Mouse (Mus musculus) bone marrow macrophage, adult 2 months (primary cell): ENCODE measurements around the gene Afap1l2.

Experiments used
- CTCF ChIP-seq: IDR thresholded peaks from 2 replicates; pipeline ENCODE4 v1.5.1; 2012; ENCODE audit warnings: low read depth, mild to moderate bottlenecking, low read length, moderate library complexity
- POLR2A ChIP-seq: IDR thresholded peaks from 2 replicates; pipeline ENCODE4 v1.6.1; 2012; ENCODE audit warnings: mild to moderate bottlenecking, low read depth, low read length, borderline replicate concordance

DNA sequence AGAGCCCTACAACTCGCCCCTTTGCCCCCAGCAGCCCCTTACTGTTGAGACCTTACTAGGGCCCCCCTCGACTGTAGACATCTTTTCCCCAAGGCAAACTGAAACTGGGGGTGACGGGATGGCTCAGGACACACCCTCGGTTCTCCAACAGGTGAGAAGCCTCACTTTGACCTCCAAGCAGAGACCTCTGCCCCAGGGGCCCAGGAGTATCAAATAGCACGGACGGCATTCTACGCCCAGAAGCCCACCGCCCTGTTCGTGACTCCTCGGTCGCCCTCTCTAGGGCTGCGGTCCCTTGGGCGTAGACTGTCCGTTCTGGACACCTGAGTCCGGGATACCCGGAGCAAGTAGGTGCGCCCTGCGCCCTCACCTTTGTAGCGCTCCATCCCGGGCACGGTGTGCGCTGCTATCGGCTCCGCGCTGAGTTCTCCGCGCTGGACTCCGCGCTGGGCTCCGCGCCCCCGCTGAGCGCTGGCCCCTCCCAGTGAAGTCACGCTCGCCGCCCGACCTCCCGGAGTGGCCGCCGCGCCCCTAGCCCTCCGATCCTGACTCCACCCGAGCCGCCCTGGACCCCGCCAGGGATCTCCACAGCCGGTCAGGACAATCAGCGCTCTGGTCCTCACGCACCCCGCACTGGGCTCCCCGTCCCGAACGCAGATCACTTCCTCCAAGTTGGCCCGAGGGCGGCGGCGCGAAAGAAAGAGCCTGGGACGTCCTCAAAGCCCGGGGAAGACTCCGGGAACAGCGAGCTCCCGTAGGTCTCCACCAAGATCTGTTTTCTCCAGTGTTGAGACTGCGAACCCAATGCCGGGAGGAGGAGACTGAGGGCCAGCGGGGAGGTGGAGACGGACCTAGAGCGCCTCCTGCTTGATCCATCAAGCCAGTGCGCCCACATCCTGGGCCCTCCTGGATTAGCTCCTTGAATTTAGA is at the start of gene Afap1l2:
- TF ChIP-seq CTCF = 0 out of 2 replicates have a peak, but pooled peaks have one; percentile 16
- no peak for TF ChIP-seq POLR2A
